9 mouse cellular contexts compared by ENCODE assay signal in genomic region chr5:124498221-124498876, GRCm38 (mm10). TPM values are rescaled to one million over a fixed set of nuclear protein-coding genes. Genes with fewer than 3 reads are reported as not detected.
A peak's percentile ranks its signal among the peaks of the same experiment; 100 is the strongest.
DNase-seq lines count a peak whose midpoint lies in the region; ATAC-seq and TF ChIP-seq lines count a peak whose summit lies in the region.
"Had no signal": no experiment of that assay in that cellular context is flagged by ENCODE, and none has a peak within 500 bp of the region (broad histone marks: within the 10 kb centered on the region; RNA-seq: fewer than 3 reads in every experiment).

No protein-coding gene starts in this region.

- peak overlapping the region; percentile 24; the same call in 1 of the 2 replicates for H3K27ac ChIP-seq in liver, postnatal 0 days (ENCODE audit: low read depth)
- H3K27ac ChIP-seq in forebrain, embryonic 11.5 days (ENCODE audit: low read depth, low read length), result no peak overlapping the region
- H3K27ac ChIP-seq: midbrain, embryonic 12.5 days had no signal

- H3K27me3 ChIP-seq in liver, postnatal 0 days (ENCODE audit: insufficient read depth, low read length), result no peaks in the 10 kb centered on the region
- no peaks in the 10 kb centered on the region for H3K27me3 ChIP-seq in forebrain, embryonic 11.5 days (ENCODE audit: control insufficient read depth, insufficient read depth, low read length)
- H3K27me3 ChIP-seq: midbrain, embryonic 12.5 days had no signal

- WGBS in liver, postnatal 0 days (ENCODE audit: insufficient replicate concordance), result 33% methylated on average over 9 of the region's 9 CpGs
- 77% methylated on average over 9 of the region's 9 CpGs for WGBS in forebrain, embryonic 11.5 days

- H3K4me3 ChIP-seq in liver, postnatal 0 days (ENCODE audit: low read depth, low read length), result no peak overlapping the region
- no peak overlapping the region for H3K4me3 ChIP-seq in forebrain, embryonic 11.5 days (ENCODE audit: low read depth, low read length)
- H3K4me3 ChIP-seq: midbrain, embryonic 12.5 days had no signal

- no peak overlapping the region for H3K9ac ChIP-seq in liver, postnatal 0 days (replicated peaks)
- no peak overlapping the region for H3K9ac ChIP-seq in forebrain, embryonic 11.5 days (ENCODE audit: low read length)
- H3K9ac ChIP-seq: midbrain, embryonic 12.5 days had no signal

- ATAC-seq in liver, postnatal 0 days, result peak; percentile 54
- no peak for ATAC-seq in forebrain, embryonic 11.5 days (replicated peaks; ENCODE audit: low FRiP score)

- H3K4me2 ChIP-seq in liver, postnatal 0 days (ENCODE audit: low read depth, low read length), result 0 out of 2 replicates have a peak overlapping the region, but pooled peaks have one; percentile 0
- no peak overlapping the region for H3K4me2 ChIP-seq in forebrain, embryonic 11.5 days (ENCODE audit: low read depth, low read length, severe bottlenecking)
- H3K4me2 ChIP-seq: midbrain, embryonic 12.5 days had no signal

- TF ChIP-seq EP300 in liver, postnatal 0 days (IDR thresholded peaks at IDR 0.05; ENCODE audit: low read depth), result no peak

- DNase-seq in gastrocnemius, adult 8-10 months (ENCODE audit: low spot score in 2 of 2), result peak; percentile 45 to 63
- DNase-seq in gastrocnemius, postnatal 14 days, result no peak
- DNase-seq in adrenal gland, postnatal 10 days, result peak; percentile 65
- peak; percentile 76 to 85 for DNase-seq in heart, postnatal 10 days
- DNase-seq in liver, postnatal 0 days, result peak; percentile 35
- DNase-seq in frontal cortex, postnatal 25 days (ENCODE audit: low spot score in 2 of 2), result no peak
- DNase-seq in B cell, adult 2 months, result no peak
- no peak for DNase-seq in forebrain, embryonic 11.5 days (ENCODE audit: low spot score)

- intact Hi-C loops in gastrocnemius, postnatal 14 days (cut with DNase I; ENCODE audit: low total_unique reads), result no loop called here
- intact Hi-C loops in heart, postnatal 10 days (cut with DNase I), result no loop called here

- no peak for TF ChIP-seq CTCF in liver, postnatal 0 days (IDR thresholded peaks at IDR 0.05; ENCODE audit: low read depth)

- H3K4me1 ChIP-seq in liver, postnatal 0 days (ENCODE audit: insufficient read depth), result peaks cover 24% of the 10 kb centered on the region
- no peaks in the 10 kb centered on the region for H3K4me1 ChIP-seq in forebrain, embryonic 11.5 days (replicated peaks; ENCODE audit: control insufficient read depth, insufficient read depth, low read length)

- no peaks in the 10 kb centered on the region for H3K9me3 ChIP-seq in liver, postnatal 0 days (ENCODE audit: low read length)
- no peaks in the 10 kb centered on the region for H3K9me3 ChIP-seq in forebrain, embryonic 11.5 days (ENCODE audit: control insufficient read depth, low read length)
- H3K9me3 ChIP-seq: midbrain, embryonic 12.5 days had no signal

- no peaks in the 10 kb centered on the region for H3K36me3 ChIP-seq in liver, postnatal 0 days (replicated peaks; ENCODE audit: insufficient read depth, low read length)
- H3K36me3 ChIP-seq in forebrain, embryonic 11.5 days (ENCODE audit: control insufficient read depth, insufficient read depth, low read length), result no peaks in the 10 kb centered on the region; the same call in 1 of the 2 replicates

RNA-seq across cellular contexts. Expression of gene Snrnp35, which starts 15.4 kb away (rescaled TPM):
- total RNA-seq in gastrocnemius, adult 8-10 months (2022), result 10 to 100 TPM; 19.8 to 27.9 (median 25.2) TPM
- total RNA-seq in gastrocnemius, postnatal 14 days (2021), result 10 to 100 TPM; 27.3 to 28.4 TPM
- total RNA-seq in adrenal gland, postnatal 10 days (2021), result 10 to 100 TPM; 16.1 to 18.7 TPM
- 10 to 100 TPM; 14.2 to 16.0 TPM for total RNA-seq in heart, postnatal 10 days (2021)
- 5.9 and 6.5 TPM in 2 replicates for polyA plus RNA-seq in liver, postnatal 0 days (2015; fragmentation: Nextera tagmentation; extraction: Ambion mirVana)
- 14.3 and 17.3 TPM in 2 replicates for polyA plus RNA-seq in forebrain, embryonic 11.5 days (2014; fragmentation: Nextera tagmentation; extraction: Ambion mirVana)

RNA-seq across cellular contexts. Expression of gene Rilpl2, which starts 20.2 kb away (rescaled TPM):
- total RNA-seq in gastrocnemius, adult 8-10 months (2022), result 1 to 10 TPM; 3.2 to 5.1 (median 4.2) TPM
- 1 to 10 TPM; 4.2 to 4.6 TPM for total RNA-seq in gastrocnemius, postnatal 14 days (2021)
- 10 to 100 TPM; 20.4 to 21.0 TPM for total RNA-seq in adrenal gland, postnatal 10 days (2021)
- 10 to 100 TPM; 11.0 to 11.4 TPM for total RNA-seq in heart, postnatal 10 days (2021)
- 10.3 and 11.0 TPM in 2 replicates for polyA plus RNA-seq in liver, postnatal 0 days (2015; fragmentation: Nextera tagmentation; extraction: Ambion mirVana)
- 20.7 and 22.1 TPM in 2 replicates for polyA plus RNA-seq in forebrain, embryonic 11.5 days (2014; fragmentation: Nextera tagmentation; extraction: Ambion mirVana)

RNA-seq across cellular contexts. Expression of gene Rilpl1, which starts 32.8 kb away (rescaled TPM):
- total RNA-seq in gastrocnemius, adult 8-10 months (2022), result 100 to 1,000 TPM; 208 to 326 (median 241) TPM
- total RNA-seq in gastrocnemius, postnatal 14 days (2021), result 10 to 100 TPM; 61.8 to 96.0 TPM
- 10 to 100 TPM; 18.2 to 23.4 TPM for total RNA-seq in adrenal gland, postnatal 10 days (2021)
- total RNA-seq in heart, postnatal 10 days (2021), result 100 to 1,000 TPM; 111 to 115 TPM
- 2.4 and 3.3 TPM in 2 replicates for polyA plus RNA-seq in liver, postnatal 0 days (2015; fragmentation: Nextera tagmentation; extraction: Ambion mirVana)
- 21.6 and 24.1 TPM in 2 replicates for polyA plus RNA-seq in forebrain, embryonic 11.5 days (2014; fragmentation: Nextera tagmentation; extraction: Ambion mirVana)

RNA-seq across cellular contexts. Expression of gene Tmed2, which starts 42.1 kb away (rescaled TPM):
- 100 to 1,000 TPM; 149 to 173 (median 155) TPM for total RNA-seq in gastrocnemius, adult 8-10 months (2022)
- 100 to 1,000 TPM; 138 to 152 TPM for total RNA-seq in gastrocnemius, postnatal 14 days (2021)
- 100 to 1,000 TPM; 212 to 221 TPM for total RNA-seq in adrenal gland, postnatal 10 days (2021)
- total RNA-seq in heart, postnatal 10 days (2021), result 100 to 1,000 TPM; 201 to 206 TPM
- polyA plus RNA-seq in liver, postnatal 0 days (2015; fragmentation: Nextera tagmentation; extraction: Ambion mirVana), result 253 and 267 TPM in 2 replicates
- 445 and 465 TPM in 2 replicates for polyA plus RNA-seq in forebrain, embryonic 11.5 days (2014; fragmentation: Nextera tagmentation; extraction: Ambion mirVana)

RNA-seq across cellular contexts. Expression of gene Ddx55, which starts 54.3 kb away (rescaled TPM):
- 1 to 10 TPM; 3.8 to 8.0 (median 4.9) TPM for total RNA-seq in gastrocnemius, adult 8-10 months (2022)
- 1 to 10 TPM; 3.5 to 4.1 TPM for total RNA-seq in gastrocnemius, postnatal 14 days (2021)
- 10 to 100 TPM; 10.7 to 14.2 TPM for total RNA-seq in adrenal gland, postnatal 10 days (2021)
- total RNA-seq in heart, postnatal 10 days (2021), result 1 to 10 TPM; 6.2 to 7.0 TPM
- polyA plus RNA-seq in liver, postnatal 0 days (2015; fragmentation: Nextera tagmentation; extraction: Ambion mirVana), result 3.6 and 3.7 TPM in 2 replicates
- polyA plus RNA-seq in forebrain, embryonic 11.5 days (2014; fragmentation: Nextera tagmentation; extraction: Ambion mirVana), result 16.5 and 18.3 TPM in 2 replicates

Comparison
In these comparisons a context has a peak if more than half of its experiments do, and no peak if none do; other contexts are left out.
1. DNase-seq: peak in gastrocnemius, adult 8-10 months (2 of 2), adrenal gland, postnatal 10 days (single experiment), heart, postnatal 10 days (2 of 2) and liver, postnatal 0 days (single experiment); none in gastrocnemius, postnatal 14 days (single experiment), frontal cortex, postnatal 25 days (0 of 2), B cell, adult 2 months (0 of 2) and forebrain, embryonic 11.5 days (single experiment).